In the genomic region with DNA sequence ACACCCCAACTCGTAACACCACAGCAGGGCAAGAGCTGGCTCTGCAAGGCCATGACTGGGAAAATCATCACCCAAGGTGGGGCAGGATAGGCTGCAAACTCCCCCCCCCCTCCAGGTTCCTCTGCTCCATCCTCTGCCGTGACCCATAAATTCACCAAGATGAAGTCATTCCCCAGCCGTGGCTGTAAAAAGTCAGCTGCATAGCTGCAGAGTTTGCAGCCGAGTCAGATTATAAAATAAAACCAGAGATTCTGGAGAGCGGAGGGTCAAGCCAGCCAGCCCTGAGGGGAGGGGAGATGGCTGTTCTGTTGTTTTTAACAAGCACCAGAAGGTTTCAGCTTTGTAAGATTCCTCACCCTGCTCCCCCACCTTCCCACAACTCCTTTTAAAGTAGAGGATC, we compare ENCODE assay signal across 14 mouse cellular contexts.
DNase-seq lines count a peak whose midpoint lies in the region; ATAC-seq and TF ChIP-seq lines count a peak whose summit lies in the region.
"Had no signal": no experiment of that assay in that cellular context is flagged by ENCODE, and none has a peak within 500 bp of the region (broad histone marks: within the 10 kb centered on the region; RNA-seq: fewer than 3 reads in every experiment).

No protein-coding gene starts in this region.

- TF ChIP-seq CTCF in stomach, postnatal 0 days (IDR thresholded peaks at IDR 0.05; ENCODE audit: low read depth), result no peak

- no peak for ATAC-seq in heart, embryonic 12.5 days (ENCODE audit: insufficient number of reproducible peaks, low FRiP score)
- no peak for ATAC-seq in midbrain, embryonic 13.5 days
- peak; percentile 41; the same call in 1 of the 2 replicates for ATAC-seq in intestine, embryonic 15.5 days
- no peak for ATAC-seq in stomach, postnatal 0 days (ENCODE audit: low FRiP score, low TSS enrichment)
- ATAC-seq: forebrain, postnatal 0 days had no signal

- no peaks in the 10 kb centered on the region for H3K27me3 ChIP-seq in heart, embryonic 12.5 days (replicated peaks)
- H3K27me3 ChIP-seq in midbrain, embryonic 10.5 days (ENCODE audit: low read depth, poor library complexity, severe bottlenecking), result no peaks in the 10 kb centered on the region
- H3K27me3 ChIP-seq in midbrain, embryonic 13.5 days, result no peaks in the 10 kb centered on the region; the same call in 1 of the 2 replicates
- no peaks in the 10 kb centered on the region for H3K27me3 ChIP-seq in intestine, embryonic 15.5 days (replicated peaks)
- no peaks in the 10 kb centered on the region for H3K27me3 ChIP-seq in stomach, postnatal 0 days (ENCODE audit: control insufficient read depth, insufficient read depth, low read length)

- no peak for TF ChIP-seq EP300 in stomach, postnatal 0 days (optimal IDR thresholded peaks at IDR 0.05)

- DNase-seq in heart, adult 8-10 months (ENCODE audit: low spot score), result no peak
- no peak for DNase-seq in midbrain, embryonic 10.5 days (ENCODE audit: low spot score)
- DNase-seq in stomach, postnatal 0 days (ENCODE audit: low spot score), result no peak
- DNase-seq in Muller cell, postnatal 12 days (ENCODE audit: inconsistent ontology term), result no peak
- no peak for DNase-seq in left cerebral cortex, adult 18-20 months (ENCODE audit: low spot score in 2 of 2)
- DNase-seq: cerebellum, postnatal 25 days; forebrain, postnatal 0 days; lung, adult 2 months; thymus, postnatal 4 days had no signal

- H3K4me2 ChIP-seq in heart, embryonic 12.5 days, result no peak overlapping the region
- H3K4me2 ChIP-seq in midbrain, embryonic 13.5 days (replicated peaks), result no peak overlapping the region
- H3K4me2 ChIP-seq in intestine, embryonic 15.5 days (replicated peaks), result 0 out of 2 replicates have a peak overlapping the region, but pooled peaks have one; percentile 11
- H3K4me2 ChIP-seq in stomach, postnatal 0 days (replicated peaks; ENCODE audit: low read depth), result no peak overlapping the region

- no peaks in the 10 kb centered on the region for H3K9me3 ChIP-seq in heart, embryonic 12.5 days (replicated peaks)
- H3K9me3 ChIP-seq in midbrain, embryonic 10.5 days (replicated peaks), result no peaks in the 10 kb centered on the region
- H3K9me3 ChIP-seq in midbrain, embryonic 13.5 days, result no peaks in the 10 kb centered on the region
- H3K9me3 ChIP-seq in intestine, embryonic 15.5 days, result no peaks in the 10 kb centered on the region
- no peaks in the 10 kb centered on the region for H3K9me3 ChIP-seq in stomach, postnatal 0 days (ENCODE audit: control insufficient read depth, low read length)
- H3K9me3 ChIP-seq: megakaryocyte, embryonic 14.5 days had no signal

- H3K36me3 ChIP-seq in heart, embryonic 12.5 days, result no peaks in the 10 kb centered on the region
- no peaks in the 10 kb centered on the region for H3K36me3 ChIP-seq in midbrain, embryonic 10.5 days
- no peaks in the 10 kb centered on the region for H3K36me3 ChIP-seq in midbrain, embryonic 13.5 days
- no peaks in the 10 kb centered on the region for H3K36me3 ChIP-seq in intestine, embryonic 15.5 days
- H3K36me3 ChIP-seq in stomach, postnatal 0 days (ENCODE audit: control insufficient read depth, insufficient read depth, low read length), result no peaks in the 10 kb centered on the region

- H3K27ac ChIP-seq in heart, embryonic 12.5 days (ENCODE audit: poor library complexity, severe bottlenecking), result 0 out of 2 replicates have a peak overlapping the region, but pooled peaks have one; percentile 0
- H3K27ac ChIP-seq in midbrain, embryonic 10.5 days (replicated peaks), result peak overlapping the region; percentile 53; the same call in 1 of the 2 replicates
- H3K27ac ChIP-seq in midbrain, embryonic 13.5 days, result no peak overlapping the region
- peak overlapping the region; percentile 68 for H3K27ac ChIP-seq in intestine, embryonic 15.5 days
- H3K27ac ChIP-seq in stomach, postnatal 0 days (replicated peaks), result peak overlapping the region; percentile 49; the same call in 1 of the 2 replicates

- no peak overlapping the region for H3K4me3 ChIP-seq in heart, embryonic 12.5 days
- no peak overlapping the region for H3K4me3 ChIP-seq in midbrain, embryonic 10.5 days
- H3K4me3 ChIP-seq in midbrain, embryonic 13.5 days (replicated peaks), result no peak overlapping the region
- H3K4me3 ChIP-seq in intestine, embryonic 15.5 days (replicated peaks), result no peak overlapping the region
- no peak overlapping the region for H3K4me3 ChIP-seq in stomach, postnatal 0 days (ENCODE audit: low read depth, low read length)
- H3K4me3 ChIP-seq: megakaryocyte, embryonic 14.5 days; myocyte had no signal

- 41% methylated on average over 5 of the region's 5 CpGs for WGBS in heart, embryonic 12.5 days
- 68% methylated on average over 5 of the region's 5 CpGs for WGBS in midbrain, embryonic 10.5 days
- WGBS in midbrain, embryonic 13.5 days, result 73% methylated on average over 5 of the region's 5 CpGs
- WGBS in intestine, embryonic 15.5 days, result 22% methylated on average over 5 of the region's 5 CpGs
- WGBS in stomach, postnatal 0 days, result 23% methylated on average over 5 of the region's 5 CpGs

- H3K9ac ChIP-seq in heart, embryonic 12.5 days, result no peak overlapping the region
- H3K9ac ChIP-seq in midbrain, embryonic 13.5 days (replicated peaks), result no peak overlapping the region
- no peak overlapping the region for H3K9ac ChIP-seq in intestine, embryonic 15.5 days
- H3K9ac ChIP-seq in stomach, postnatal 0 days (ENCODE audit: low read length), result no peak overlapping the region
- H3K9ac ChIP-seq: forebrain, postnatal 0 days had no signal

- H3K4me1 ChIP-seq in heart, embryonic 12.5 days (replicated peaks), result peaks cover 25% of the 10 kb centered on the region
- peaks cover 22% of the 10 kb centered on the region for H3K4me1 ChIP-seq in midbrain, embryonic 10.5 days
- H3K4me1 ChIP-seq in midbrain, embryonic 13.5 days (replicated peaks), result no peaks in the 10 kb centered on the region
- peaks cover 24% of the 10 kb centered on the region for H3K4me1 ChIP-seq in intestine, embryonic 15.5 days (replicated peaks)
- no peaks in the 10 kb centered on the region; the same call in 1 of the 2 replicates for H3K4me1 ChIP-seq in stomach, postnatal 0 days (replicated peaks; ENCODE audit: control insufficient read depth, insufficient read depth)
- H3K4me1 ChIP-seq: megakaryocyte, embryonic 14.5 days had no signal
